Mouse (Mus musculus): Measurements from ENCODE around the gene Gm6676.
"Not testable (repeated sequence)": the region's sequence is repeated elsewhere in the genome, so short reads cannot be mapped to it uniquely, and the experiment has no call there.

DNA sequence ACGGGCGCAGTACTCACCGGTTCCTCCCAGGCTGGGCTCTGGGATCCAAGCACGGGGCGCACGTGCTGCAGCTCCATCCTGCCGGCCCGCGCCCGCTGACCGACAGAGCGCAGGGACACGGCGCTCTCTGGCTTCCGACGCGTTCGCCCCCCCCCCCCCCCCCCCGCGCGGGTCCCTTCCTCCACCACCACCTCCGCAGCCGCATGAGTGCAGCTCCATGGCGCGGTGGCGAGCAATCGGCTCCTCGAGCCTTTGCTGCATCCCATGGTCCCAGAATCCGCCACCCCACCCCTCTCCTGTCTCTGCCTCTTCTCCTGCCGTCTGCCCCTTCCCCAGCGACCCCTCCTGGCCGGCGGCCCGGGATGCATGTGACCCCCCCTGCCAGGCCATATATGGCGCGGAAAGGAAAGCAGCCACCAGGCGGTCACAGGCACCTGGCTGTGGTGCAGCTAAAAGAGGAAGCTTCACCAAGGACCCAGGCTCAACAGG lies 49.3 kb upstream of the Gm6676 start, which contains the start of gene Gm3512:
- TF ChIP-seq CTCF (IDR thresholded peaks at IDR 0.05; ENCODE audit: extremely low read depth, insufficient read depth, insufficient read length, insufficient replicate concordance); POLR2A (IDR thresholded peaks at IDR 0.05; ENCODE audit: low read depth, low read length): not testable (repeated sequence)

All from spleen, adult 2 months (tissue).